Mouse (Mus musculus): ENCODE data around the gene Tmem17.

GRCm38 (mm10) chr11:22520251-22520650 lies 8.4 kb downstream of the Tmem17 start:
- TF ChIP-seq CTCF (IDR thresholded peaks at IDR 0.05; ENCODE audit: low read depth) (no peak), EP300 (optimal IDR thresholded peaks at IDR 0.05) (no peak)
